Mouse (Mus musculus) stomach, postnatal 0 days (tissue): ENCODE results near the gene 6030408B16Rik.

ENCODE experiments used
- CTCF ChIP-seq: IDR thresholded peaks from 2 replicates; pipeline ENCODE4 v1.5.1; 2016; ENCODE audit warnings: antibody characterized with exemption, low read depth, mild to moderate bottlenecking, moderate library complexity
- EP300 ChIP-seq: optimal IDR thresholded peaks from 2 replicates; pipeline ENCODE3; 2016; ENCODE audit warnings: antibody characterized with exemption

GRCm38 (mm10) chr15:101306459-101306858 lies 13.4 kb downstream of the 6030408B16Rik start:
- no peak for TF ChIP-seq EP300
- TF ChIP-seq CTCF: no peak
